Mouse (Mus musculus): ENCODE data around the gene Coro1b.

The Coro1b gene

DNA sequence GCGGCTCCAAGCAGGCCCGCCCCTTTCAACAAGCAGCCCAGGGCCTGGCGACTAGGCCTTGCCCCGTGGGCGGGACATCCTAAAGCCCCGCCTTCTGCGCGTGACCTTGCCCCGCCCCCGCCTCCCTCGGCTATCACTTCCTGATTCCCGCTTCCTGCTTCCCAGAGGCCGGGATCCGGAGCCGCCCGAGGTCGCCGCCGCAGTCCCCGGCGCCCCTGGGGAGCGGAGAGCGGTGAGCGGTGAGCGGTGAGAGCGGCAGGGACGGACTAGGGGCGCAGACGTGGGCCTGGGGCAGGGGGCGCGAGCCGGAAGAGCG lies at the start of gene Coro1b:
TSS of gene Coro1b (plus strand) at position 129 of the 316 bp plus-strand sequence.
- DNase-seq (ENCODE audit: low read depth, low spot score): peak; percentile 89
- no peaks in the 10 kb centered on the region for H3K27me3 ChIP-seq (ENCODE audit: control insufficient read depth, insufficient read depth, low read length, poor library complexity, severe bottlenecking)
- H3K36me3 ChIP-seq (ENCODE audit: control insufficient read depth, insufficient read depth, low read length, poor library complexity, severe bottlenecking): peaks cover 3% of the 10 kb centered on the region; the same call in 1 of the 2 replicates

DNA sequence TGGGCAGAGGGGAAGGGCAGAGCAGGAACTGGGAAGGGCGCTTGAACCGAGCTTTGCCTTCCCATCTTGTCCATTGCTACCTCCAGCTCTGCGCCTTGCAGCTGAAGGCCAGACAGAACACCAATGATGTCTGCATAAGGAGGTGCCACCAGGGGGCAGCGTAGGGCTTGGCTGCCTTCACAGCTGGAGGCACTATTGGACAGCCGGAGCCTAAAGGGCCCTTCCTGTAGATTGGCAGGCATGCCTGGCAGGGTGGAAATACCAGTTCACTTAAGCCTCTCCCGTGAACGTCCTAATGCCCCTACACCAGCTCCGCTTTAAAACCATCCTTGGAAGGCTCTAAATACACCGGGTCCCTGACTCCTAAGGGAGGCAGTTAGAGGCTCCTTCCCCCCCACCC lies 49.4 kb upstream of the Coro1b start:
- peak; percentile 95 for DNase-seq (ENCODE audit: low read depth, low spot score)
- Histone ChIP-seq H3K27me3 (ENCODE audit: control insufficient read depth, insufficient read depth, low read length, poor library complexity, severe bottlenecking) (no peaks in the 10 kb centered on the region), H3K36me3 (ENCODE audit: control insufficient read depth, insufficient read depth, low read length, poor library complexity, severe bottlenecking) (no peaks in the 10 kb centered on the region; the same call in 1 of the 2 replicates)

- Histone ChIP-seq H3K27me3 (ENCODE audit: control insufficient read depth, insufficient read depth, low read length, poor library complexity, severe bottlenecking) (no peaks in the 10 kb centered on the region), H3K36me3 (ENCODE audit: control insufficient read depth, insufficient read depth, low read length, poor library complexity, severe bottlenecking) (peaks cover 3% of the 10 kb centered on the region)
- DNase-seq (ENCODE audit: low read depth, low spot score): peak; percentile 66
These were observed 48.3 kb upstream of the Coro1b start, which contains the start of gene Pitpnm1 for GRCm38 (mm10) chr19:4099837-4100717. Gene Pitpnm1, plus strand, starts transcription at chr19:4099998.

DNA sequence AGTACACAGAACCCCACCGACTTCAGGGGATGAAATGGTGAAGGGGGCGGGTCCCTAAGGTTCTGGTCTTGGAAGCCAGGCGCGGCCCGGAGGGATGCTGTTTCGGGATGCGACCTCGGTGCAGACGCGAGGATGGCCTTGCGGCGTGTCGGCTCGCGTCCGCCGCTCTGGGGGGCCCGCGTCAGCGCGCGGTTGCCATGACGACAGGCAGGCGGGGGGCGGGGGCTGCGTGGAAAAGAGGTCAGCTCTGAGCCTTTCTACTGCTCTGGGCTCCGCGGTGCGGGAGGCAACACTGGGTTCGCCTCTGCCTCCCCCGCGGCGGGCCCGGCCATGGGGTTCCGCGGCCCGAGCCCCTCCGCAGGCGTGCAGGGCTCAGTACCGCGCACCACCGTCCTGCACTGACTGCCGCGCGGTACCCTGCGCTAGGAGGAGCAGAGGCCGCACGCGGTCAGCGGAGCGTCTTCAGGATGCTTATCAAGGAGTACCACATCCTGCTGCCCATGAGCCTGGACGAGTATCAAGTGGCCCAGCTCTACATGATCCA lies 47.6 kb upstream of the Coro1b start:
- no peaks in the 10 kb centered on the region for H3K27me3 ChIP-seq (ENCODE audit: control insufficient read depth, insufficient read depth, low read length, poor library complexity, severe bottlenecking)
- peaks cover 8% of the 10 kb centered on the region for H3K36me3 ChIP-seq (ENCODE audit: control insufficient read depth, insufficient read depth, low read length, poor library complexity, severe bottlenecking)
- DNase-seq (ENCODE audit: low read depth, low spot score): peak; percentile 56

- Histone ChIP-seq H3K36me3 (ENCODE audit: control insufficient read depth, insufficient read depth, low read length, poor library complexity, severe bottlenecking) (peaks cover 8% of the 10 kb centered on the region), H3K27me3 (ENCODE audit: control insufficient read depth, insufficient read depth, low read length, poor library complexity, severe bottlenecking) (no peaks in the 10 kb centered on the region)
- no peak for DNase-seq (ENCODE audit: low read depth, low spot score)
These were observed 47.0 kb upstream of the Coro1b start for GRCm38 (mm10) chr19:4101466-4101865.

- DNase-seq (ENCODE audit: low read depth, low spot score): no peak
- H3K27me3 ChIP-seq (ENCODE audit: control insufficient read depth, insufficient read depth, low read length, poor library complexity, severe bottlenecking): no peaks in the 10 kb centered on the region
- H3K36me3 ChIP-seq (ENCODE audit: control insufficient read depth, insufficient read depth, low read length, poor library complexity, severe bottlenecking): peaks cover 8% of the 10 kb centered on the region
These were observed 46.4 kb upstream of the Coro1b start for GRCm38 (mm10) chr19:4102049-4102448.

DNA sequence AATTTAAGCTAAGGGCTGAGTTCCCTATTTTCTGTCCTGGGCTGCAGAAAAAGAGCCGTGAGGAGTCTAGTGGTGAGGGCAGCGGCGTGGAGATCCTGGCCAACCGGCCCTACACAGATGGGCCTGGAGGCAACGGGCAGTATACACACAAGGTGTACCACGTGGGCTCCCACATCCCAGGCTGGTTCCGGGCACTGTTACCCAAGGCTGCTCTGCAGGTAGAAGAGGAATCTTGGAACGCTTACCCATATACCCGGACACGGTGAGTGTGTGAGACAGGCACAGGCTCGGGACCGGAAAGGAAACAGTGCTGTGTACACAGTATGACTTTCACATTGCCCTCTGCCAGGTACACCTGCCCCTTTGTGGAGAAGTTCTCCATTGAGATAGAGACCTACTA lies 45.8 kb upstream of the Coro1b start:
- DNase-seq (ENCODE audit: low read depth, low spot score): peak; percentile 23
- H3K36me3 ChIP-seq (ENCODE audit: control insufficient read depth, insufficient read depth, low read length, poor library complexity, severe bottlenecking): peaks cover 8% of the 10 kb centered on the region
- no peaks in the 10 kb centered on the region for H3K27me3 ChIP-seq (ENCODE audit: control insufficient read depth, insufficient read depth, low read length, poor library complexity, severe bottlenecking)

- no peak for DNase-seq (ENCODE audit: low read depth, low spot score)
- H3K36me3 ChIP-seq (ENCODE audit: control insufficient read depth, insufficient read depth, low read length, poor library complexity, severe bottlenecking): peaks cover 10% of the 10 kb centered on the region
These were observed 45.1 kb upstream of the Coro1b start for GRCm38 (mm10) chr19:4103294-4103693.

GRCm38 (mm10) chr19:4103792-4104191 lies 44.6 kb upstream of the Coro1b start:
- Histone ChIP-seq H3K36me3 (ENCODE audit: control insufficient read depth, insufficient read depth, low read length, poor library complexity, severe bottlenecking) (peaks cover 10% of the 10 kb centered on the region), H3K27me3 (ENCODE audit: control insufficient read depth, insufficient read depth, low read length, poor library complexity, severe bottlenecking) (no peaks in the 10 kb centered on the region)
- no peak for DNase-seq (ENCODE audit: low read depth, low spot score)

More at GRCm38 (mm10) chr19:4103294-4103693, 45.1 kb upstream of the Coro1b start:
- H3K27me3 ChIP-seq (ENCODE audit: control insufficient read depth, insufficient read depth, low read length, poor library complexity, severe bottlenecking): no peaks in the 10 kb centered on the region

GRCm38 (mm10) chr19:4104675-4105194 lies 43.7 kb upstream of the Coro1b start:
- peaks cover 10% of the 10 kb centered on the region for H3K36me3 ChIP-seq (ENCODE audit: control insufficient read depth, insufficient read depth, low read length, poor library complexity, severe bottlenecking)
- no peak for DNase-seq (ENCODE audit: low read depth, low spot score)
- no peaks in the 10 kb centered on the region for H3K27me3 ChIP-seq (ENCODE audit: control insufficient read depth, insufficient read depth, low read length, poor library complexity, severe bottlenecking)

- H3K36me3 ChIP-seq (ENCODE audit: control insufficient read depth, insufficient read depth, low read length, poor library complexity, severe bottlenecking): peaks cover 11% of the 10 kb centered on the region
- H3K27me3 ChIP-seq (ENCODE audit: control insufficient read depth, insufficient read depth, low read length, poor library complexity, severe bottlenecking): no peaks in the 10 kb centered on the region
- no peak for DNase-seq (ENCODE audit: low read depth, low spot score)
These were observed 41.8 kb upstream of the Coro1b start for GRCm38 (mm10) chr19:4106654-4107053.

DNA sequence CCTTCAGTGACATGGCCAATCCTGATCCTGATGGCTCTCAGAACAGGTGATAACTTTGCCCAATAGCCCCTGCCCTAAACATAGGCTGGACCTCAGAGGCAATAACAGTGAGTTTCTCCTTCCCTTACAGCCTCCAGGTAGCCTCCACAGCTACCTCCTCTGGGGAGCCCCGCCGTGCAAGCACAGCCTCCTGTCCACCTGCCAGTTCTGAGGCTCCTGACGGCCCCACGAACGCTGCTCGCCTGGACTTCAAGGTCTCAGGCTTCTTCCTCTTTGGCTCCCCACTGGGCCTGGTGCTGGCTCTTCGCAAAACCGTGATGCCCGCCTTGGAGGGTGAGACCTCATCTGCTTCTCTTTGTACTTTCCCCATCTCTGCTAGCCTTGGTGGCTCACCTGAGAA lies 39.9 kb upstream of the Coro1b start:
- no peak for DNase-seq (ENCODE audit: low read depth, low spot score)
- Histone ChIP-seq H3K27me3 (ENCODE audit: control insufficient read depth, insufficient read depth, low read length, poor library complexity, severe bottlenecking) (no peaks in the 10 kb centered on the region), H3K36me3 (ENCODE audit: control insufficient read depth, insufficient read depth, low read length, poor library complexity, severe bottlenecking) (peaks cover 15% of the 10 kb centered on the region)

DNA sequence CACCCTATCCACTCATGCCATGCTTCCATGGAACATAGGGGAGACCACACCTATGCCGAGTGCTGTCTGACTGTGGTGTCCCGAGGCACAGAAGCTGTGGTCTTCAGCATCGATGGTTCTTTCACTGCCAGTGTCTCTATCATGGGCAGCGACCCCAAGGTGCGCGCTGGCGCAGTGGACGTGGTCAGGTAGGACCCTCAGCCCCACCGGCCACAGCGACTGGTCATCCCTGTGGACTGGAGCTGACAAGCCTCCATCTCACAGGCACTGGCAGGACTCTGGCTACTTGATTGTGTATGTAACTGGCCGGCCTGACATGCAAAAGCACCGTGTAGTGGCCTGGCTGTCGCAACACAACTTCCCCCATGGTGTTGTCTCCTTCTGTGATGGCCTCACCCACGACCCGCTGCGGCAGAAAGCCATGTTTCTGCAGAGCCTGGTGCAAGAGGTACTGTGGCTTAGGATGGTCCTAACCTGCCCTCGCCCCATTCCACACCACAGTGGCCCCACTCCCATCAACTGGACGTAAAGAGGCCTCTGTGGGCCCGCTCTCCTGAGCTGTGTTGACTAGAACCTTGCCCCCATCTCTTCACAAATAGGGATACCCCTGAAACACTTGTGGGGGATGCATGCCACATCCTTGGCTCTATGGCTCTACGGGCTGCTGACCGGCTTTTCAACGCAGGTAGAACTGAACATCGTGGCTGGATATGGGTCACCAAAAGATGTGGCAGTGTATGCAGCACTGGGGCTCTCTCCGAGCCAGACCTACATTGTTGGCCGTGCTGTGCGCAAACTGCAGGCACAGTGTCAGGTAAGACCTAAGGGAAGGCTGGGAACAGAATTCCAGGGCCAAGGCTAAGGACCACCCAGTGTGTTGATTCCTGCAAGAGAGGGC lies 36.1 kb upstream of the Coro1b start:
- peaks cover 15% of the 10 kb centered on the region for H3K36me3 ChIP-seq (ENCODE audit: control insufficient read depth, insufficient read depth, low read length, poor library complexity, severe bottlenecking)
- DNase-seq (ENCODE audit: low read depth, low spot score): no peak
- H3K27me3 ChIP-seq (ENCODE audit: control insufficient read depth, insufficient read depth, low read length, poor library complexity, severe bottlenecking): no peaks in the 10 kb centered on the region

GRCm38 (mm10) chr19:4113186-4113805 lies 35.1 kb upstream of the Coro1b start:
- H3K36me3 ChIP-seq (ENCODE audit: control insufficient read depth, insufficient read depth, low read length, poor library complexity, severe bottlenecking): peaks cover 13% of the 10 kb centered on the region
- no peaks in the 10 kb centered on the region for H3K27me3 ChIP-seq (ENCODE audit: control insufficient read depth, insufficient read depth, low read length, poor library complexity, severe bottlenecking)
- no peak for DNase-seq (ENCODE audit: low read depth, low spot score)

Measured in splenic B cell, adult 2 months (primary cell).